Mouse (Mus musculus): ENCODE measurements at regions not wholly inside any gene's neighbourhood (a gene's known extent, or its start where the extent isn't known, plus 50 kb on each side); places are given as distances from the start of the nearest gene placed in this dataset.

- no peak for DNase-seq (ENCODE audit: inconsistent ontology term)
Observed at GRCm38 (mm10) chr17:45928903-45929477, 103.2 kb downstream of the Vegfa start.

- DNase-seq (ENCODE audit: inconsistent ontology term), result no peak
Observed at GRCm38 (mm10) chr17:45928013-45928412, 104.2 kb downstream of the Vegfa start.

- no peak for DNase-seq (ENCODE audit: inconsistent ontology term)
Observed at GRCm38 (mm10) chr17:45925845-45926244, 106.3 kb downstream of the Vegfa start.

- DNase-seq (ENCODE audit: inconsistent ontology term), result no peak
Observed at GRCm38 (mm10) chr17:45924595-45924994, 107.6 kb downstream of the Vegfa start.

- DNase-seq (ENCODE audit: inconsistent ontology term), result no peak
Observed at GRCm38 (mm10) chr17:45923217-45923730, 108.9 kb downstream of the Vegfa start.

- DNase-seq (ENCODE audit: inconsistent ontology term), result no peak
Observed at GRCm38 (mm10) chr17:45917647-45918046, 114.5 kb downstream of the Vegfa start.

- no peak for DNase-seq (ENCODE audit: inconsistent ontology term)
Observed at GRCm38 (mm10) chr17:45916937-45917336, 115.2 kb downstream of the Vegfa start.

GRCm38 (mm10) chr17:45914706-45915240 lies 117.4 kb downstream of the Vegfa start:
- no peak for DNase-seq (ENCODE audit: inconsistent ontology term)

GRCm38 (mm10) chr17:45914237-45914636 lies 117.9 kb downstream of the Vegfa start:
- no peak for DNase-seq (ENCODE audit: inconsistent ontology term)

GRCm38 (mm10) chr17:45913671-45914070 lies 118.5 kb downstream of the Vegfa start:
- no peak for DNase-seq (ENCODE audit: inconsistent ontology term)

GRCm38 (mm10) chr17:45912165-45912564 lies 120.0 kb downstream of the Vegfa start:
- no peak for DNase-seq (ENCODE audit: inconsistent ontology term)

- no peak for DNase-seq (ENCODE audit: inconsistent ontology term)
Observed at GRCm38 (mm10) chr17:45911201-45911731, 120.9 kb downstream of the Vegfa start.

GRCm38 (mm10) chr17:45910245-45910644 lies 121.9 kb downstream of the Vegfa start:
- no peak for DNase-seq (ENCODE audit: inconsistent ontology term)

GRCm38 (mm10) chr17:45907587-45907986 lies 124.6 kb downstream of the Vegfa start:
- no peak for DNase-seq (ENCODE audit: inconsistent ontology term)

GRCm38 (mm10) chr17:45905596-45905995 lies 126.6 kb downstream of the Vegfa start:
- DNase-seq (ENCODE audit: inconsistent ontology term), result peak; percentile 22

GRCm38 (mm10) chr17:45904251-45904650 lies 127.9 kb downstream of the Vegfa start:
- no peak for DNase-seq (ENCODE audit: inconsistent ontology term)

GRCm38 (mm10) chr17:45903294-45903693 lies 128.9 kb downstream of the Vegfa start:
- no peak for DNase-seq (ENCODE audit: inconsistent ontology term)

- no peak for DNase-seq (ENCODE audit: inconsistent ontology term)
Observed at GRCm38 (mm10) chr17:45902668-45903067, 129.5 kb downstream of the Vegfa start.

- DNase-seq (ENCODE audit: inconsistent ontology term), result no peak
Observed at GRCm38 (mm10) chr17:45896922-45897302, 135.3 kb downstream of the Vegfa start.

GRCm38 (mm10) chr17:45896142-45896921 lies 135.8 kb downstream of the Vegfa start:
- peak; percentile 31 for DNase-seq (ENCODE audit: inconsistent ontology term)

- DNase-seq (ENCODE audit: inconsistent ontology term), result no peak
Observed at GRCm38 (mm10) chr17:45894166-45894565, 138.0 kb downstream of the Vegfa start.

GRCm38 (mm10) chr17:45893698-45894097 lies 138.5 kb downstream of the Vegfa start:
- peak; percentile 46 for DNase-seq (ENCODE audit: inconsistent ontology term)

- DNase-seq (ENCODE audit: inconsistent ontology term), result no peak
Observed at GRCm38 (mm10) chr17:45893094-45893493, 139.1 kb downstream of the Vegfa start.
